Mouse (Mus musculus): ENCODE measurements around the gene Rragc.
"Not testable (repeated sequence)": the region's sequence is repeated elsewhere in the genome, so short reads cannot be mapped to it uniquely, and the experiment has no call there.

- TF ChIP-seq POLR2A (IDR thresholded peaks at IDR 0.05; ENCODE audit: insufficient read depth, low read length); EP300 (IDR thresholded peaks at IDR 0.05; ENCODE audit: insufficient read depth, low read depth, low read length): not testable (repeated sequence)
Measured at GRCm38 (mm10) chr4:123940878-123941277, 23.6 kb downstream of the Rragc start.
